ENCODE assay signal across 9 mouse cellular contexts in genomic region chr9:62972073-62972745, GRCm38 (mm10). TPM values are rescaled to one million over a fixed set of nuclear protein-coding genes. Genes with fewer than 3 reads are reported as not detected.
DNase-seq lines count a peak whose midpoint lies in the region; ATAC-seq and TF ChIP-seq lines count a peak whose summit lies in the region.
"Had no signal": no experiment of that assay in that cellular context is flagged by ENCODE, and none has a peak within 500 bp of the region (broad histone marks: within the 10 kb centered on the region; RNA-seq: fewer than 3 reads in every experiment).

No protein-coding gene starts in this region.

- no peak overlapping the region for H3K4me2 ChIP-seq in forebrain, embryonic 11.5 days (ENCODE audit: low read depth, low read length, severe bottlenecking)
- H3K4me2 ChIP-seq: neural tube, embryonic 12.5 days had no signal

- no peak for DNase-seq in layer of hippocampus, adult 2 months (ENCODE audit: low spot score in 2 of 2)
- no peak for DNase-seq in layer of hippocampus, adult 18-20 months (ENCODE audit: low spot score in 2 of 2)
- peak; percentile 75 for DNase-seq in T-cell, adult 2 months (ENCODE audit: low spot score)
- peak; percentile 31 to 61 for DNase-seq in kidney, postnatal 25 days
- peak; percentile 13 for DNase-seq in mesoderm, embryonic 11.5 days (ENCODE audit: low read depth, low spot score)
- DNase-seq in forebrain, embryonic 11.5 days (ENCODE audit: low spot score), result no peak
- DNase-seq in left cerebral cortex, adult 9 months (ENCODE audit: low spot score in 2 of 2), result no peak

- 0 out of 2 replicates have a peak, but pooled peaks cover 3% of the 10 kb centered on the region for H3K4me1 ChIP-seq in forebrain, embryonic 11.5 days (replicated peaks; ENCODE audit: control insufficient read depth, insufficient read depth, low read length)

- H3K9me3 ChIP-seq in forebrain, embryonic 11.5 days (ENCODE audit: control insufficient read depth, low read length), result no peaks in the 10 kb centered on the region
- H3K9me3 ChIP-seq: neural tube, embryonic 12.5 days had no signal

- peak overlapping the region; percentile 43; the same call in 1 of the 2 replicates for H3K27ac ChIP-seq in layer of hippocampus, adult 2 months
- no peak overlapping the region for H3K27ac ChIP-seq in forebrain, embryonic 11.5 days (ENCODE audit: low read depth, low read length)
- H3K27ac ChIP-seq: neural tube, embryonic 12.5 days had no signal

- H3K36me3 ChIP-seq in forebrain, embryonic 11.5 days (ENCODE audit: control insufficient read depth, insufficient read depth, low read length), result no peaks in the 10 kb centered on the region

- no peak overlapping the region for H3K9ac ChIP-seq in forebrain, embryonic 11.5 days (ENCODE audit: low read length)
- H3K9ac ChIP-seq: neural tube, embryonic 12.5 days had no signal

- TF ChIP-seq CTCF in layer of hippocampus, adult 2 months (conservative IDR thresholded peaks at IDR 0.05), result peak; percentile 46

- no peak overlapping the region for H3K4me3 ChIP-seq in layer of hippocampus, adult 2 months
- no peak overlapping the region for H3K4me3 ChIP-seq in forebrain, embryonic 11.5 days (ENCODE audit: low read depth, low read length)
- H3K4me3 ChIP-seq: neural tube, embryonic 12.5 days had no signal

- ATAC-seq in granulocyte monocyte progenitor cell, adult 5-6 weeks (replicated peaks; ENCODE audit: poor library complexity, severe bottlenecking), result peak; percentile 87
- ATAC-seq in forebrain, embryonic 11.5 days (replicated peaks; ENCODE audit: low FRiP score), result no peak

- H3K27me3 ChIP-seq in forebrain, embryonic 11.5 days (ENCODE audit: control insufficient read depth, insufficient read depth, low read length), result no peaks in the 10 kb centered on the region
- H3K27me3 ChIP-seq: neural tube, embryonic 12.5 days had no signal

- 44% methylated on average over 10 of the region's 10 CpGs for WGBS in forebrain, embryonic 11.5 days

RNA-seq across cellular contexts. Expression of gene Pias1, which starts 15.5 kb away (rescaled TPM):
- 10 to 100 TPM; 67.4 to 71.8 TPM for total RNA-seq in layer of hippocampus, adult 2 months (2021)
- 10 to 100 TPM; 68.0 to 70.8 TPM for total RNA-seq in layer of hippocampus, adult 18-20 months (2021)
- total RNA-seq in granulocyte monocyte progenitor cell, adult 5-6 weeks (2014; fragmentation: Nextera tagmentation), result 44.4 and 57.8 TPM in 2 replicates
- total RNA-seq in granulocyte monocyte progenitor cell, adult 5-6 weeks (2017), result 19.0 and 38.3 TPM in 2 replicates
- 60.0 and 63.2 TPM in 2 replicates for polyA plus RNA-seq in forebrain, embryonic 11.5 days (2014; fragmentation: Nextera tagmentation; extraction: Ambion mirVana)

Comparison
In these comparisons a context has a peak if more than half of its experiments do, and no peak if none do; other contexts are left out.
1. DNase-seq: peak in T-cell, adult 2 months (single experiment), kidney, postnatal 25 days (2 of 2) and mesoderm, embryonic 11.5 days (single experiment); none in layer of hippocampus, adult 2 months (0 of 2), layer of hippocampus, adult 18-20 months (0 of 2), forebrain, embryonic 11.5 days (single experiment) and left cerebral cortex, adult 9 months (0 of 2).